In the genomic region with DNA sequence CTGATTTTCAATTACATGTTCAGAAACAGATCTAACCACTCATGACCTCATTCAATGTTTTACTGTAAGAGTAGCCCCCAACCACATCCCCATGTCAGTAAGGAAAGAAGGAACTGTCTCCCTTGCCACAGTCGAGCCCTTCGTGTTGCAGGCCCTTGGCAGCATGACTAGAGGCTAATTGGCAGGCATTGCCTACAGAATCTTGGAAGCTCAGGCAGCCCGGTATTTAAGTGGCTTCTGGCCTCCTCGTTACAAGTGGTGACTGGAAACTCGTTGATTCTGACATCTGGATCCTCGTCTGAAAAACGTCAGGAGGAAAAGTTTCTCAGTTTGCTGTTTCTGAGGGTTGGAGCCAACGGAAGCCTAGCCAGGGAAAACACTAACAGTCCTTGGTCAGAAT, we compare ENCODE assay signal across 24 mouse cellular contexts.
DNase-seq lines count a peak whose midpoint lies in the region; ATAC-seq lines count a peak whose summit lies in the region.
"Had no signal": no experiment of that assay in that cellular context is flagged by ENCODE, and none has a peak within 500 bp of the region (broad histone marks: within the 10 kb centered on the region; RNA-seq: fewer than 3 reads in every experiment).

No protein-coding gene starts in this region.

- H3K27me3 ChIP-seq in embryonic facial prominence, embryonic 14.5 days (replicated peaks; ENCODE audit: control insufficient read depth, insufficient read depth, low read length): no peaks in the 10 kb centered on the region
- no peaks in the 10 kb centered on the region for H3K27me3 ChIP-seq in embryonic facial prominence, embryonic 10.5 days (replicated peaks; ENCODE audit: low read depth, poor library complexity, severe bottlenecking)
- H3K27me3 ChIP-seq in heart, embryonic 11.5 days (ENCODE audit: control insufficient read depth, insufficient read depth, low read length): no peaks in the 10 kb centered on the region
- H3K27me3 ChIP-seq: CH12.LX; embryonic facial prominence, embryonic 13.5 days; hindbrain, embryonic 13.5 days; liver, embryonic 12.5 days; midbrain, embryonic 12.5 days; Patski had no signal

- no peaks in the 10 kb centered on the region for H3K9me3 ChIP-seq in embryonic facial prominence, embryonic 14.5 days (ENCODE audit: control insufficient read depth, low read length)
- no peaks in the 10 kb centered on the region for H3K9me3 ChIP-seq in embryonic facial prominence, embryonic 10.5 days
- H3K9me3 ChIP-seq in heart, embryonic 11.5 days (replicated peaks; ENCODE audit: control insufficient read depth, low read length): no peaks in the 10 kb centered on the region
- H3K9me3 ChIP-seq: embryonic facial prominence, embryonic 13.5 days; hindbrain, embryonic 13.5 days; liver, embryonic 12.5 days; midbrain, embryonic 12.5 days had no signal

- ATAC-seq in embryonic facial prominence, embryonic 14.5 days (ENCODE audit: low read depth): no peak
- no peak for ATAC-seq in heart, embryonic 11.5 days (replicated peaks; ENCODE audit: insufficient number of reproducible peaks, low FRiP score, low TSS enrichment)
- ATAC-seq: forebrain, embryonic 14.5 days; liver, embryonic 12.5 days; Patski had no signal

- H3K4me3 ChIP-seq in embryonic facial prominence, embryonic 14.5 days (ENCODE audit: low read depth, low read length): no peak overlapping the region
- no peak overlapping the region for H3K4me3 ChIP-seq in embryonic facial prominence, embryonic 10.5 days
- no peak overlapping the region for H3K4me3 ChIP-seq in heart, embryonic 11.5 days (ENCODE audit: low read depth, low read length)
- H3K4me3 ChIP-seq: embryonic facial prominence, embryonic 13.5 days; hindbrain, embryonic 13.5 days; left cerebral cortex, adult 2 months; liver, embryonic 12.5 days; midbrain, embryonic 12.5 days had no signal

- no peak overlapping the region for H3K4me2 ChIP-seq in embryonic facial prominence, embryonic 14.5 days (ENCODE audit: low read depth, low read length)
- no peak overlapping the region for H3K4me2 ChIP-seq in heart, embryonic 11.5 days
- H3K4me2 ChIP-seq: embryonic facial prominence, embryonic 13.5 days; hindbrain, embryonic 13.5 days; liver, embryonic 12.5 days; midbrain, embryonic 12.5 days had no signal

- WGBS in embryonic facial prominence, embryonic 14.5 days: 62% methylated on average over 8 of the region's 8 CpGs
- 83% methylated on average over 8 of the region's 8 CpGs for WGBS in embryonic facial prominence, embryonic 10.5 days
- 62% methylated on average over 8 of the region's 8 CpGs for WGBS in heart, embryonic 11.5 days (ENCODE audit: insufficient replicate concordance)

- H3K36me3 ChIP-seq in embryonic facial prominence, embryonic 14.5 days (ENCODE audit: control insufficient read depth, insufficient read depth, low read length): no peaks in the 10 kb centered on the region
- H3K36me3 ChIP-seq in embryonic facial prominence, embryonic 10.5 days (replicated peaks): no peaks in the 10 kb centered on the region
- H3K36me3 ChIP-seq in heart, embryonic 11.5 days (ENCODE audit: control insufficient read depth, insufficient read depth, low read length): no peaks in the 10 kb centered on the region
- H3K36me3 ChIP-seq: embryonic facial prominence, embryonic 13.5 days; G1E; hindbrain, embryonic 13.5 days; liver, embryonic 12.5 days; midbrain, embryonic 12.5 days had no signal

- H3K4me1 ChIP-seq in embryonic facial prominence, embryonic 14.5 days (ENCODE audit: control insufficient read depth, insufficient read depth, low read length): peaks cover 7% of the 10 kb centered on the region
- no peaks in the 10 kb centered on the region for H3K4me1 ChIP-seq in embryonic facial prominence, embryonic 10.5 days
- H3K4me1 ChIP-seq in heart, embryonic 11.5 days (ENCODE audit: control insufficient read depth, insufficient read depth, low read length): no peaks in the 10 kb centered on the region
- H3K4me1 ChIP-seq: hindbrain, embryonic 13.5 days; liver, embryonic 12.5 days; midbrain, embryonic 12.5 days had no signal

- DNase-seq in embryonic facial prominence, embryonic 14.5 days (ENCODE audit: low spot score): peak; percentile 31
- no peak for DNase-seq in embryonic facial prominence, embryonic 10.5 days (ENCODE audit: low spot score)
- peak; percentile 9 for DNase-seq in heart, adult 8-10 months (ENCODE audit: low spot score)
- peak; percentile 5 for DNase-seq in lung, postnatal 36 days
- no peak for DNase-seq in lung, postnatal 14 days
- no peak for DNase-seq in frontal cortex, adult 2 months (ENCODE audit: extremely low spot score in 1 of 2, low spot score in 1 of 2)
- DNase-seq: adrenal gland, adult 2 months; B cell, adult 2 months; cerebellum, adult 11 months; kidney, adult 11 months; lung, adult 18-20 months; lung, postnatal 10 days; right cerebral cortex, postnatal 14 days; spleen, adult 18-20 months had no signal

- no peak overlapping the region for H3K9ac ChIP-seq in embryonic facial prominence, embryonic 14.5 days (ENCODE audit: low read depth, low read length)
- H3K9ac ChIP-seq in heart, embryonic 11.5 days (ENCODE audit: low read depth, low read length): no peak overlapping the region
- H3K9ac ChIP-seq: embryonic facial prominence, embryonic 13.5 days; hindbrain, embryonic 13.5 days; liver, embryonic 12.5 days; midbrain, embryonic 12.5 days had no signal

- H3K27ac ChIP-seq in embryonic facial prominence, embryonic 14.5 days (replicated peaks; ENCODE audit: low read depth, low read length): no peak overlapping the region
- no peak overlapping the region for H3K27ac ChIP-seq in embryonic facial prominence, embryonic 10.5 days (replicated peaks)
- no peak overlapping the region for H3K27ac ChIP-seq in heart, embryonic 11.5 days (ENCODE audit: low read depth, low read length)
- H3K27ac ChIP-seq: embryonic facial prominence, embryonic 13.5 days; hindbrain, embryonic 13.5 days; left cerebral cortex, adult 2 months; liver, embryonic 12.5 days; midbrain, embryonic 12.5 days had no signal

Comparison
In these comparisons a context has a peak if more than half of its experiments do, and no peak if none do; other contexts are left out.
1. DNase-seq: peak in embryonic facial prominence, embryonic 14.5 days (single experiment), heart, adult 8-10 months (single experiment) and lung, postnatal 36 days (single experiment); none in embryonic facial prominence, embryonic 10.5 days (single experiment), lung, postnatal 14 days (single experiment) and frontal cortex, adult 2 months (0 of 2).